Mouse (Mus musculus) heart, adult 2 months (tissue): ENCODE results near the gene Gm6871. TPM values are rescaled to one million over a fixed set of nuclear protein-coding genes. Genes with fewer than 3 reads are reported as not detected.
A peak's percentile ranks its signal among the peaks of the same experiment; 100 is the strongest.
"Not testable (repeated sequence)": the region's sequence is repeated elsewhere in the genome, so short reads cannot be mapped to it uniquely, and the experiment has no call there.

Experiments used
- DNase-seq, 2 experiments: peaks; one replicate each; pipeline ENCODE4 v3.0.0; 2021
- H3K27ac ChIP-seq: fragments of 200-600 bp; 2 replicates; pipeline ENCODE4 v1.8.1; 2022
- H3K27me3 ChIP-seq: fragments of 200-500 bp; 2 replicates; pipeline ENCODE4 v1.6.1; 2012; ENCODE audit warnings: mild to moderate bottlenecking, low read length, inconsistent platforms, mixed read lengths; ENCODE audit not compliant: control insufficient read depth, insufficient read depth
- H3K36me3 ChIP-seq: fragments of 200-500 bp; 2 replicates; pipeline ENCODE4 v1.6.1; 2012; ENCODE audit warnings: low read length, inconsistent platforms; ENCODE audit not compliant: control insufficient read depth, insufficient read depth
- H3K4me1 ChIP-seq: fragments of 200-500 bp; 2 replicates; pipeline ENCODE4 v1.6.1; 2011; ENCODE audit warnings: low read length; ENCODE audit not compliant: control insufficient read depth, insufficient read depth
- H3K4me3 ChIP-seq: fragments of 200-600 bp; 2 replicates; pipeline ENCODE4 v1.8.1; 2022
- H3K79me2 ChIP-seq: fragments of 200-500 bp; replicated peaks from 2 replicates; pipeline ENCODE4 v1.6.1; 2012; ENCODE audit warnings: mild to moderate bottlenecking, inconsistent platforms, low read length, moderate library complexity, mixed read lengths; ENCODE audit not compliant: control insufficient read depth, insufficient read depth
- H3K9ac ChIP-seq: fragments of 200-500 bp; 2 replicates; pipeline ENCODE4 v1.6.1; 2012; ENCODE audit warnings: low read depth, mild to moderate bottlenecking, control low read depth, inconsistent platforms, low read length, mixed read lengths
- CTCF ChIP-seq: fragments of 200-600 bp; IDR thresholded peaks from 2 replicates; pipeline ENCODE4 v1.8.1; 2022; ENCODE audit warnings: antibody characterized with exemption, mild to moderate bottlenecking, moderate library complexity
- EP300 ChIP-seq: fragments of 200-500 bp; IDR thresholded peaks from 2 replicates; pipeline ENCODE4 v1.6.1; 2011; ENCODE audit warnings: low read depth, low read length, control low read depth; ENCODE audit not compliant: insufficient read depth
- POLR2A ChIP-seq: fragments of 200-500 bp; IDR thresholded peaks from 2 replicates; pipeline ENCODE4 v1.6.1; 2011; ENCODE audit warnings: mild to moderate bottlenecking, low read depth, low read length, control low read depth; ENCODE audit not compliant: insufficient read depth
- WGBS: fragments of 180-500 bp; shearing (Covaris S2); methylation state at CpG from one replicate; pipeline ENCODE4 v1.1.7; 2018; 5-methylcytosine and 5-hydroxymethylcytosine counted together
- intact Hi-C: fragments of 180-260 bp; cut with DNase I; formaldehyde crosslinking; loops from one replicate; pipeline ENCODE4 v1.15.1; 2025
- long read RNA-seq: library from polyadenylated mRNA; stranded (forward); transcript quantifications from one replicate; pipeline ENCODE4 v2.0.0, GENCODE M21; 2021
- polyA plus RNA-seq: library from polyadenylated mRNA; depleted of rRNA; stranded (reverse); fragments of >200 nt; gene quantifications from 2 replicates; pipeline ENCODE4 v1.2.3, GENCODE M21; 2012; rRNA removed
- total RNA-seq, 2 experiments: library from RNA; stranded (reverse); gene quantifications; 2 replicates each; pipeline ENCODE4 v1.2.3; 2021

Gm6871 gene
- total RNA-seq (under 1 TPM in 1 of 2 experiments, not detected in 1; 0.16 TPM), polyA plus RNA-seq (not detected in 2 replicates)
- long read RNA-seq: 0 reads

- H3K4me1 ChIP-seq, DNase-seq, H3K27me3 ChIP-seq, H3K27ac ChIP-seq, H3K4me3 ChIP-seq, intact Hi-C loops, H3K79me2 ChIP-seq, H3K9ac ChIP-seq, H3K36me3 ChIP-seq: not testable (repeated sequence)
- WGBS: 68% methylated on average over 6 of the region's 6 CpGs
Measured at GRCm38 (mm10) chr7:41573562-41573961, at the start of gene Gm6871. TSS of gene Gm6871 (minus strand) at chr7:41573662.

DNA sequence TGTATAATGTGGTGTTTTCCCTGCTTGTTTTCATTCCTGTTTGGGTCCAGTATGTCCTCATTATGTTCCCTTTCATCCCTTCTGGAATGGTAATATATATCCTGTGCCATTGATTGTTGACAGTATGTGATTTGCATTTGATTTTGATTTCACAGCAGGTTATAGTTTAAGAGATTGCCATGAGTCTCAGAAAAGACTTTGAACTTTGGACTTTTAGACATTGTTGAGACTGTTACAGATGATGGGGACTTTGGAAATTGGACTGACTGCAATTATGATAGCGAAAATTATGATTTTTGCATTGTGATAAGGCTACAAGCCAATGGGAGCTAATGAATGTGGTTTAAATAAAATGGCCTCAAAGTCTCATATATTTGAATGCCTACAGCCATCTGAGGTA, 42.8 kb upstream of the Gm6871 start:
- H3K36me3 ChIP-seq, intact Hi-C loops, DNase-seq, H3K9ac ChIP-seq, H3K27me3 ChIP-seq, H3K27ac ChIP-seq, H3K4me3 ChIP-seq, H3K79me2 ChIP-seq, H3K4me1 ChIP-seq: not testable (repeated sequence)
- 100% methylated on average over 1 of the region's 1 CpGs for WGBS

DNA sequence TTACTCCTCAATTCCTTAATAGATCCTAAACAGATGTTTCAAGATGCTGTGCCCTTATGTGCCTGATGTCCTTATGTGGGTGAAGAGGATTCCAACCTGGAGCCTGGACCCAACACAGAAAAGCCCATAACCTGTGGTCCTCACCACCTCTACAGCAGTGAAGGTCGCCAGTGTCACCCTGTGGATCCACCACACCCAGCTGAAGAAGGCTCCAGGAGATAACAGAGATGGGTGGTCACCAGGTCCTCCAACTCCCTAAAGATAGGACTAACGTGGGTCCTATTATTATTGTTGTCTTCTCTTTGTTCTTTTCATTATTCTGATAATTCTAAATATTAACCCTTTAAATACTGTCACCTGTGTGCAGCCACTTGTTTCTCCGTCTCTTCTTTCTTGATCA, 38.2 kb upstream of the Gm6871 start:
- Histone ChIP-seq H3K36me3 (peaks cover 2% of the 10 kb centered on the region; the same call in 1 of the 2 replicates), H3K4me1 (no peaks in the 10 kb centered on the region), H3K79me2 (no peaks in the 10 kb centered on the region), H3K27me3 (no peaks in the 10 kb centered on the region), H3K9ac (no peak overlapping the region), H3K4me3 (no peak overlapping the region), H3K27ac (no peak overlapping the region)
- TF ChIP-seq EP300 (no peak), CTCF (no peak), POLR2A (no peak)
- no peak for DNase-seq
- intact Hi-C loops: no loop called here
- WGBS: 73% methylated on average over 3 of the region's 3 CpGs

GRCm38 (mm10) chr7:41599932-41600548, 26.6 kb upstream of the Gm6871 start:
- Histone ChIP-seq H3K79me2 (no peaks in the 10 kb centered on the region), H3K4me3 (peak overlapping the region; percentile 72), H3K4me1 (no peaks in the 10 kb centered on the region; the same call in 1 of the 2 replicates), H3K36me3 (no peaks in the 10 kb centered on the region), H3K27ac (no peak overlapping the region; the same call in 1 of the 2 replicates), H3K27me3 (no peaks in the 10 kb centered on the region), H3K9ac (peak overlapping the region; percentile 84; the same call in 1 of the 2 replicates)
- no peak for TF ChIP-seq CTCF
- TF ChIP-seq EP300: no peak
- no peak for TF ChIP-seq POLR2A
- intact Hi-C loops: loop anchor here (2.0 to 5.0 kb wide), 3 partner anchors 32 to 205 kb away; partner anchors contain the start of gene Zfp788
- no peak for DNase-seq
- 23% methylated on average over 3 of the region's 3 CpGs for WGBS

GRCm38 (mm10) chr7:41599034-41599813, 25.8 kb upstream of the Gm6871 start, which contains the start of gene 2610021A01Rik:
TSS of gene 2610021A01Rik (plus strand) at chr7:41599230.
- Histone ChIP-seq H3K27ac (peak within 1 kb of the TSS; percentile 66), H3K4me3 (peak within 1 kb of the TSS; percentile 72), H3K4me1 (no peaks in the 10 kb centered on the region; the same call in 1 of the 2 replicates), H3K27me3 (no peaks in the 10 kb centered on the region), H3K9ac (peak within 1 kb of the TSS; percentile 84), H3K79me2 (no peaks in the 10 kb centered on the region), H3K36me3 (no peaks in the 10 kb centered on the region)
- DNase-seq: peak; percentile 86 to 92
- under 1% methylated on average over 41 of the region's 41 CpGs for WGBS
- intact Hi-C loops: loop anchor here (2.0 to 5.0 kb wide), 3 partner anchors 33 to 204 kb away; partner anchors contain the start of gene Zfp788
- TF ChIP-seq POLR2A (peak; percentile 57; the same call in 1 of the 2 replicates), CTCF (0 out of 2 replicates have a peak, but pooled peaks have one; percentile 11), EP300 (0 out of 2 replicates have a peak, but pooled peaks have one; percentile 36)

DNA sequence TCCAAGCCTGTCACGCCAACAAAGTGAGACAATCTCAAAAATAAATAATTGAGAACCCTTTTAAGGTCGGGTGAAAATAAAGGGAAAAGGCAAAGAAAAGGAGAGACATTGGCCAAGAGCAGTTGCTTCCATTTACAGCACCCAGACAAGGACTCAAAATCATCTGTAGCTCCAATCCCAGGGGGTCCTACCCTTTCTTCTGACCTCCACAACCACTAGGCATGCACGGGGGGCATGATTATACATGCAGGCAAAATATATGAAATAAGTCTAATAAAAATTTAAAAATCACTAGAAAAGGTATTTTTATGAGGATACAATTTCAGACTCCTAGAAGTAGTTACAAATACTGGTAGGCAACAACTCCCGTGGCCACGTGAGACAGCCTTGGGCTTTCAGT, 25.2 kb upstream of the Gm6871 start:
- no peak for TF ChIP-seq CTCF
- Histone ChIP-seq H3K27ac (peak overlapping the region; percentile 66), H3K4me1 (no peaks in the 10 kb centered on the region; the same call in 1 of the 2 replicates), H3K4me3 (peak overlapping the region; percentile 72), H3K9ac (peak overlapping the region; percentile 50), H3K79me2 (no peaks in the 10 kb centered on the region), H3K27me3 (no peaks in the 10 kb centered on the region), H3K36me3 (no peaks in the 10 kb centered on the region)
- no peak for DNase-seq
- WGBS: 49% methylated on average over 5 of the region's 5 CpGs
- intact Hi-C loops: loop anchor here (2.0 to 5.0 kb wide), 3 partner anchors 34 to 204 kb away; partner anchors contain the start of gene Zfp788

DNA sequence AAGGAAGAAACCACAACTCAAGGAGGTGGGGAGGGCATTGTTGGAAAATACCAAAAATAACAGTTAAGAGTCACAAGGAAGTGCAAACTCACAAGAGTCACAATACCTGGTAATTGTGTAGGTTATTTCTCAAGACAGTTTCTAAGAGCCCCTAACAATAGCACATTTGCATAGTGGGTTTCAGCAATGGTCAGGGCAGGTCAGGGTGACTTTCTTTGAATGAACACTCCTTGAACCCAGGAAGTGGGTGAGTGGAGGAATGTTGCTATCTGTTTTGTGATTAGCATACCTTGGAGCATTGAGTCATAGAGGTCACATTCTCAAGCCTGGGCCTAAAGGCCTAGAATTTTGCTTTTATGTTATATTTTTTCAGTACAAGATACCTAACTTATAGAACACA, 14.4 kb upstream of the Gm6871 start:
- H3K4me3 ChIP-seq, H3K4me1 ChIP-seq, H3K9ac ChIP-seq, H3K27ac ChIP-seq, H3K27me3 ChIP-seq, intact Hi-C loops, H3K36me3 ChIP-seq, H3K79me2 ChIP-seq, DNase-seq: not testable (repeated sequence)
